Mouse (Mus musculus) heart, adult 2 months (tissue): ENCODE data around the gene Olfr209.

Experiments
- CTCF ChIP-seq: fragments of 200-600 bp; IDR thresholded peaks from 2 replicates; pipeline ENCODE4 v1.8.1; 2022; ENCODE audit warnings: antibody characterized with exemption, mild to moderate bottlenecking, moderate library complexity
- POLR2A ChIP-seq: fragments of 200-500 bp; IDR thresholded peaks from 2 replicates; pipeline ENCODE4 v1.6.1; 2011; ENCODE audit warnings: mild to moderate bottlenecking, low read depth, low read length, control low read depth; ENCODE audit not compliant: insufficient read depth

GRCm38 (mm10) chr16:59413475-59413874, 49.7 kb upstream of the Olfr209 start:
- no peak for TF ChIP-seq CTCF
- TF ChIP-seq POLR2A = no peak
